Mouse (Mus musculus): ENCODE results near the gene Gm28048. TPM values are rescaled to one million over a fixed set of nuclear protein-coding genes. Genes with fewer than 3 reads are reported as not detected.

The Gm28048 gene
- polyA plus RNA-seq, 1 experiment, result 58.5 TPM

DNA sequence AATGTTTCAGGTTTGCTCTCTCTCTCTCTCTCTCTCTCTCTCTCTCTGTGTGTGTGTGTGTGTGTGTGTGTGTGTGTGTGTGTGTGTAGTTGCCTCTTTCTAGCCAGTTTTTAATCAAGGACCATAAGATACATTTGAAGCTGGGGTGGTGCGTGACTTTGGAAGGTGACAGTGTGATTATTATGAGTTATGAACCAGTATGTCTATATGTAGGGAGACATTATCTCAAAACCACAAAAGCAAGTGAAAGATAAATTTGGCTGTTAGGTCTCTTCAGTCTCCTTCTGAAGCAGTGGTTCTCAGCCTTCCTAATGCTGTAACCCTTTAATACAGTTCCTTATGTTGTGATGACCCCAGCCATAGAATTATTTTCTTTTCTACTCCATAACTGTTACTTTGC is 96.5 kb downstream of the Gm28048 start:
- no peak overlapping the region for H3K4me3 ChIP-seq (ENCODE audit: insufficient read depth, low read length)
- TF ChIP-seq POLR2A (IDR thresholded peaks at IDR 0.05; ENCODE audit: borderline replicate concordance, low read depth, low read length) (no peak), CTCF (IDR thresholded peaks at IDR 0.05; ENCODE audit: low read depth, low read length) (no peak)
- peaks cover 7% of the 10 kb centered on the region for H3K4me1 ChIP-seq (ENCODE audit: control insufficient read depth, insufficient read depth, low read length)
- no peak overlapping the region for H3K27ac ChIP-seq (ENCODE audit: insufficient read depth, low read depth, low read length)

DNA sequence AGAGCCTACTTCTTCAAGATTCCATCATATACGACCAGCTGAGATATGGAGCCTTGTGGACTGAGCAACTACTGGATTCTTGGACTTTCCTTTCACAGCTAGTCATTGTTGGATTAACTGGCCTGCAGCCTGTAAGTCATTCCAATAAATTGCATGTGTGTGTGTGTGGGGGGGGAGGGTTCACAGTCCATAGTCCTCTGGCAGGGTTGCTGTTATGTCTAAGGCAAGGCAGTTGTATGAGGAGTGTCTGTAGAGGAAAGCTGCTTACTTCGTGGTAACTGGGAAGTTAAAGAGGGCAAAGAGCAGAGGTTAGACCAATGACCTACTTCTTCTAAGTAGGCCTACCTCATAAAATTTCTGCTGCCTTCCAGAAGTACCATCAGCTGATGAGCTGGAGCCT is 98.2 kb downstream of the Gm28048 start:
- TF ChIP-seq CTCF (IDR thresholded peaks at IDR 0.05; ENCODE audit: low read depth, low read length) (no peak), POLR2A (IDR thresholded peaks at IDR 0.05; ENCODE audit: borderline replicate concordance, low read depth, low read length) (no peak)
- H3K27ac ChIP-seq (ENCODE audit: insufficient read depth, low read depth, low read length), result no peak overlapping the region
- peaks cover 7% of the 10 kb centered on the region for H3K4me1 ChIP-seq (ENCODE audit: control insufficient read depth, insufficient read depth, low read length)
- no peak overlapping the region for H3K4me3 ChIP-seq (ENCODE audit: insufficient read depth, low read length)

- H3K4me3 ChIP-seq (ENCODE audit: insufficient read depth, low read length), result no peak overlapping the region
- TF ChIP-seq POLR2A (IDR thresholded peaks at IDR 0.05; ENCODE audit: borderline replicate concordance, low read depth, low read length) (no peak), CTCF (IDR thresholded peaks at IDR 0.05; ENCODE audit: low read depth, low read length) (no peak)
- no peak overlapping the region for H3K27ac ChIP-seq (ENCODE audit: insufficient read depth, low read depth, low read length)
- H3K4me1 ChIP-seq (ENCODE audit: control insufficient read depth, insufficient read depth, low read length), result peaks cover 7% of the 10 kb centered on the region
Observed at GRCm38 (mm10) chr11:22882926-22883325, 99.0 kb downstream of the Gm28048 start.

DNA sequence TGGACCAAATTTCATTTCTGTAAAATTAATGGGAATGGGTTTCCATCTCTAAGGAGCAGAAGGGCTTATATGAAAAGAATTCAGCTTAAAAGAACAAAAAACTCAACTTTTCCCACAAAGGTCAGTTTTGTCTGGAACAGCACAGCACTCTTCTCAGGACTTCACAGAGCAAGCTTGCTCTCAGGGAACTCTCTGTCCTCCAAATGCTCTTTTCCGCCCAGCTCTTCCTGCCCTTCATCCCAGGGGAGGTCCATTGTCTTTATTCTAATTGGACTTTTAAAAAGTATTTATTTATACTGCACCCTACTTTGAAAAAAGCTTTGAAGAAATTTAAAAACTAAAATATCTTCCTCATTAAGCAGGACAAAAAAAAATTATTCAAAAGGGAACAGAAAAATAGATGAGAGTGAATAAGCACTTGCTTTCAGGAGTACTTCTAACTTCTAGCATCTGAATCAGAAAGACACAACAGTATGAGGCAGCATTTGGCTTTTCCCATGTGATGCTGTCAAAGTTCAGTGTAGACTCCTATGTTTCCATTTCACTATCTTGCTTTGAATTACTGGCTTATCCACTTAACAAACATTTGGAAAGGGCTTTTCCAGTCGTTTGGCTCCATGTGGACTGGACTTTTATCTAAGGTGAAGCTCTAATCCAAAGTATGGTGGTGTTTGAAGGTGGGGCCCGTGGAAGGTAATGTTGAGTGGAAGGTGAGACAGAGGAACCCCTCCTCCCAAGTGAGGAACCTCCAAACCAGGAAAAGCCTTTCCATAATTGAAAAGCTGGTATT is 101.3 kb downstream of the Gm28048 start:
- Histone ChIP-seq H3K4me3 (ENCODE audit: insufficient read depth, low read length) (no peak overlapping the region), H3K4me1 (ENCODE audit: control insufficient read depth, insufficient read depth, low read length) (peaks cover 7% of the 10 kb centered on the region), H3K27ac (ENCODE audit: insufficient read depth, low read depth, low read length) (no peak overlapping the region)
- TF ChIP-seq POLR2A (IDR thresholded peaks at IDR 0.05; ENCODE audit: borderline replicate concordance, low read depth, low read length) (no peak), CTCF (IDR thresholded peaks at IDR 0.05; ENCODE audit: low read depth, low read length) (no peak)

DNA sequence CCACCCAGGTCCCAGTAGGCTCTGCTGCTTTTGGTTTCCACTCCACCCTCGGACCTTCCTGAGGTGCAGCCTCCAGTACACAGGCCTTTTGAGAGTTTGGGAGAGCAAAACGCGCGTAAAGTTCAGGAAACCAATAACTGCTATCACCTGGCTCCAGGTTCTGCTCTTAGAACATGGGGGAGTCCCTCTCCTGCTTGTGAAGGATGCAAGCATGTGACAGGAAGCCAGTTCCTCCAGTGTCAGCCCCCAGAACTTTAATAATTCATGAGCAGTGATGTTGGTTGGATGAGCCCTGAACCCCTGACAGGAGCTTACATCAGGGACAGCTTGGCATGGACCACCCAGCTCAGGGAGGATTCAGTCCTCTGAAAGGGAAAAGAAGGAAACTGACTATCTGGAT is 102.2 kb downstream of the Gm28048 start:
- Histone ChIP-seq H3K4me3 (ENCODE audit: insufficient read depth, low read length) (no peak overlapping the region), H3K27ac (ENCODE audit: insufficient read depth, low read depth, low read length) (no peak overlapping the region)
- no peak for TF ChIP-seq POLR2A (IDR thresholded peaks at IDR 0.05; ENCODE audit: borderline replicate concordance, low read depth, low read length)
- no peak for TF ChIP-seq CTCF (IDR thresholded peaks at IDR 0.05; ENCODE audit: low read depth, low read length)

GRCm38 (mm10) chr11:22876680-22877330 is 105.1 kb downstream of the Gm28048 start:
- no peak overlapping the region for H3K4me3 ChIP-seq (ENCODE audit: insufficient read depth, low read length)
- TF ChIP-seq CTCF (IDR thresholded peaks at IDR 0.05; ENCODE audit: low read depth, low read length) (no peak), POLR2A (IDR thresholded peaks at IDR 0.05; ENCODE audit: borderline replicate concordance, low read depth, low read length) (no peak)
- no peak overlapping the region for H3K27ac ChIP-seq (ENCODE audit: insufficient read depth, low read depth, low read length)
- peaks cover 22% of the 10 kb centered on the region for H3K4me1 ChIP-seq (ENCODE audit: control insufficient read depth, insufficient read depth, low read length)

More for the DNA sequence above, 102.2 kb downstream of the Gm28048 start:
- H3K4me1 ChIP-seq (ENCODE audit: control insufficient read depth, insufficient read depth, low read length), result peaks cover 7% of the 10 kb centered on the region

DNA sequence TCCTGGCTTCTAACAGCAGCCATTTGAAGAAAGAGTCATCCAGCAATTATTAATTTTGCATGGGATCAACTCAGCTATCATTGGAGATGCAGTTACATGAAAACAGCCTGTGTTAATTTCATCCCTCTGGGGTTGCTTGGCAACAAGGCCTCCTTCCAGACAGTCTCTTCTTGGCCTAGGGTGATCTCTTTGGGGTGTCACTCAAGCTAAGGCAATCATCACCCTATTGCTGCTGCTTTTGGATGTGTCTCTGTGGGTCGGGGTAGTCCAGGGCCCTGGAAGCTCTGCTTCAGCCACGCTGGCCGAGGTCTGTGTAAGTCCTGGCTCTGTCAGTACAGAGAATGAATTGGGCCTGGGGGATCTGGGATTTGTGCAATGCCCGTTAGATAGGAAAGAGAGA is 106.6 kb downstream of the Gm28048 start:
- no peak overlapping the region for H3K27ac ChIP-seq (ENCODE audit: insufficient read depth, low read depth, low read length)
- H3K4me1 ChIP-seq (ENCODE audit: control insufficient read depth, insufficient read depth, low read length), result peaks cover 17% of the 10 kb centered on the region
- no peak for TF ChIP-seq CTCF (IDR thresholded peaks at IDR 0.05; ENCODE audit: low read depth, low read length)
- TF ChIP-seq POLR2A (IDR thresholded peaks at IDR 0.05; ENCODE audit: borderline replicate concordance, low read depth, low read length), result no peak
- H3K4me3 ChIP-seq (ENCODE audit: insufficient read depth, low read length), result no peak overlapping the region

GRCm38 (mm10) chr11:22874747-22875146 is 107.1 kb downstream of the Gm28048 start:
- Histone ChIP-seq H3K4me3 (ENCODE audit: insufficient read depth, low read length) (no peak overlapping the region), H3K27ac (ENCODE audit: insufficient read depth, low read depth, low read length) (no peak overlapping the region), H3K4me1 (ENCODE audit: control insufficient read depth, insufficient read depth, low read length) (peaks cover 20% of the 10 kb centered on the region)
- TF ChIP-seq POLR2A (IDR thresholded peaks at IDR 0.05; ENCODE audit: borderline replicate concordance, low read depth, low read length) (no peak), CTCF (IDR thresholded peaks at IDR 0.05; ENCODE audit: low read depth, low read length) (no peak)

- Histone ChIP-seq H3K4me3 (ENCODE audit: insufficient read depth, low read length) (no peak overlapping the region), H3K4me1 (ENCODE audit: control insufficient read depth, insufficient read depth, low read length) (peaks cover 24% of the 10 kb centered on the region), H3K27ac (ENCODE audit: insufficient read depth, low read depth, low read length) (peak overlapping the region; percentile 7)
- TF ChIP-seq POLR2A (IDR thresholded peaks at IDR 0.05; ENCODE audit: borderline replicate concordance, low read depth, low read length), result no peak
- TF ChIP-seq CTCF (IDR thresholded peaks at IDR 0.05; ENCODE audit: low read depth, low read length), result no peak
Observed at GRCm38 (mm10) chr11:22873383-22873782, 108.5 kb downstream of the Gm28048 start.

DNA sequence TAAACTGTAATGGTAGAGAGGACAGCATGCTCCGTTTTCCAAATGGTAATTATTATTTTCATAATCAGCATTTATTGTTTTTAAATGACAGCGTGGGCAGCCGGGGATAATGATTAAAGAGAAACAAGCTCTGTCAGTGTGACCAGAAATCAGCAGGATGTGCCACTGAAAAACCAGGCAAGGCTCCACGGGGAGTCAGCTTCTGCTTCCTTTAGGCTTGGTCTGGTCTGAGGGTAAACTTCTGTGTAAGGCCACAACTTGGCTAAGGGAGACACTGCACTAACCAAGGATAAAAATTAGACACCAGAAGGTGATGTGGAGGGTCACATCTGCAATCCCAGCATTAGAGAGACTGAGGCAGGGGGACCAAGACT is 109.6 kb downstream of the Gm28048 start:
- Histone ChIP-seq H3K4me1 (ENCODE audit: control insufficient read depth, insufficient read depth, low read length) (peaks cover 31% of the 10 kb centered on the region), H3K27ac (ENCODE audit: insufficient read depth, low read depth, low read length) (peak overlapping the region; percentile 91), H3K4me3 (ENCODE audit: insufficient read depth, low read length) (peak overlapping the region; percentile 56)
- TF ChIP-seq POLR2A (IDR thresholded peaks at IDR 0.05; ENCODE audit: borderline replicate concordance, low read depth, low read length) (no peak), CTCF (IDR thresholded peaks at IDR 0.05; ENCODE audit: low read depth, low read length) (no peak)
